Mouse (Mus musculus) adrenal gland (tissue): ENCODE measurements around the gene Igsf1.

Experiments used
- intact Hi-C: fragments of 180-260 bp; cut with DNase I; formaldehyde crosslinking; loops from one replicate; pipeline ENCODE4 v1.15.1; 2025
- long read RNA-seq, 2 experiments: library from polyadenylated mRNA; unstranded; transcript quantifications; one replicate each; pipeline ENCODE4 v2.0.0; 2020; ENCODE audit warnings: borderline replicate concordance in 1 of 2; ENCODE audit not compliant: insufficient replicate concordance in 1 of 2

Igsf1 gene
- long read RNA-seq, experiment 1: 0 reads
- long read RNA-seq, experiment 2: 0 reads

- intact Hi-C loops: no loop called here
These were observed at the start of gene Igsf1 for GRCm38 (mm10) chrX:49797213-49798019. Igsf1 (minus strand) TSS chrX:49797749.

DNA sequence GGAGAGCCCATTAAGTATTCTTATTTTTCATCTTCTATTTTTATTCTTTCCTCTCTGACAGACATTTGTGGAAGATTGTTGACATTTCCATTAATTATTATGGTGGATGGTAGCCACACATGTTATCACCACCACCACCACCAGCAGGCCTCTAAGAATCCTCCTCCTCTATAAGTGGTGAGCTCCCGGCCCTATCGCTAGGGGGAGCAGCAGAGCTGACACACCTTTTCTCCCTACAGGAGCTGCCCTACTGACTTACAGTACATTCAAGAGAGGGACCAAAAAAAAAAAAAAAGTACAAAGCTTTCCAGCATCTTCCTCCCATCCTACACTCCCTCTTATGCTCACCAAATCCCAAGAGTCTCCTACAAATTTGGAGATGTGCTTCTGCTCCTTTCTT lies 26.7 kb downstream of the Igsf1 start:
- intact Hi-C loops: no loop called here

GRCm38 (mm10) chrX:49745192-49745591 lies 52.4 kb downstream of the Igsf1 start:
- intact Hi-C loops: no loop called here

DNA sequence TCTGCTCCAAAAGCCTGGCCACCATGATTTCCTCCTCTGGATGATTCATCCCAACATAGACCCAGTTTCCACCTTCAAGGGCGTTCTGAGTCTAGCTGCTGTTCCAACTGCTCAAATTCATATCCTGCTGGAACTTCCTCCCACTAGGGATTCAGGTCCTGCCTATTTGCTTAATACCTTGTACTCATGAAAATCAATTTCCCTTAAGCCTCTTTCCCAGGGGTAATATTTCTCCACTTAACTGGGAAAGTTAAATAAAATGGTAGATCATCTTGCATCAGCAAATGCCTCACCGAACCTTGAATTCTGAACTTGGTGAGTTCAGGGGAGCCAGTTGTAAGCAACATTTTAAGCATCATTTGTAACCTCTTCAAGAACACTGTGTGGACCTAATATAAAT lies 62.6 kb downstream of the Igsf1 start, which contains the start of gene Olfr1321:
Gene Olfr1321 (minus strand): TSS at position 101 of the 400 bp plus-strand sequence.
- intact Hi-C loops: no loop called here
